Mouse (Mus musculus) gastrocnemius, postnatal 25 days (tissue): Measurements from ENCODE around the gene Ahnak2. TPM values are rescaled to one million over a fixed set of nuclear protein-coding genes. Genes with fewer than 3 reads are reported as not detected.

Source experiments
- DNase-seq: peaks from one replicate; pipeline ENCODE4 v3.0.0; 2022
- microRNA-seq, 2 experiments: library from miRNA; unstranded; fragments of <30 nt; microRNA quantifications; one replicate each; pipeline ENCODE4 v1.2.0; 2021; ENCODE audit warnings: borderline replicate concordance in 2 of 2
- total RNA-seq, 2 experiments: library from RNA; stranded (reverse); gene quantifications; 1 replicate in 1 of 2; 2 replicates in 1 of 2; pipeline ENCODE4 v1.2.3; 2021

The Ahnak2 gene
- total RNA-seq, 2 experiments from 2014 or later = 4.9 to 11.8 TPM

GRCm38 (mm10) chr12:112734881-112735655, 67.4 kb downstream of the Ahnak2 start:
- no peak for DNase-seq

GRCm38 (mm10) chr12:112734108-112734820, 68.2 kb downstream of the Ahnak2 start:
- no peak for DNase-seq

GRCm38 (mm10) chr12:112732591-112732990, 69.9 kb downstream of the Ahnak2 start:
- no peak for DNase-seq

DNA sequence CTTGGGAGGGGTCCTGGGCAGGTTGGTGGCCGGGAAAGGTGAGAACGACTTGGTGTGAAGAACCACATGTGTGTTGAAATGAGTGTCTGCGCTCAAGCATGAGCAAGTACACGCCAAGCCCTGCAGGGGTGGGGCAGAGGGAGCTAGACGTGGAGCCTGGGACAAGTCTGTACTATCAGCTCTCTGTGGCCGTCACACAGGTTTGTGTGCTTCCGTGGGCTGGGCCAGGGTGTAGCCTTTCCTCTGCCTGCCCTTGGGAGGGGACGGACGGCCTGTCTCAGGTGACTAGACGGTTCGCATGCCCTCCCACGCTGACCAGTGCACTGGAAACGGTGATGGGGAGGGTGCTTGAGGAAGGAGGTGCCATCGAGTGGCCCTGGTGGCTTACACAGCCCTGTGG, 71.6 kb downstream of the Ahnak2 start:
- no peak for DNase-seq

DNA sequence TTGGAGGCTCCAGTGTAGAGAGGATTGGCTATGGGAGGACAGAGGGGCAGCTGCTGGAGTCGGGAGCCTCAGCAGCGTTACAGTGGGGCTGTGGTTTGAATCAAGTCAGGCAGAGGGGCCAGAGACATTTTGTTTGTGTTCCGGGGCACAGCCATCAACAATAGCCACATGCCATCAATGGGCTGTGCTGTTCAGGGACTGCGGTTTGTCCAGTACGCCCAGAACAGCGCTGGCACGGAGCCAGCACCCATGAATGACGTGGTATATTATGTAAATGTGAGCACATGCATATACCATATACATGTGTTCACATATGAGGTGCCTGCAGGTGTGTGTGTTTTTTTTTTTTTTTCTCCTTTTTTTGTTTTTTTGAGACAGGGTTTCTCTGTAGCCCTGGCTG, 74.7 kb downstream of the Ahnak2 start:
- DNase-seq = no peak

GRCm38 (mm10) chr12:112724077-112724805, 78.2 kb downstream of the Ahnak2 start:
- DNase-seq = no peak

- DNase-seq = no peak
Observed at GRCm38 (mm10) chr12:112723445-112723844, 79.0 kb downstream of the Ahnak2 start.

GRCm38 (mm10) chr12:112723028-112723330, 79.5 kb downstream of the Ahnak2 start:
- no peak for DNase-seq

GRCm38 (mm10) chr12:112722240-112723027, 80.0 kb downstream of the Ahnak2 start:
- DNase-seq = peak; percentile 66

Small RNA genes lying within 50 kb of the gene (microRNA-seq; reads per million reads assigned to microRNA genes)
- gene Mir6940 = 0 reads per million in 2 experiments

Other genes with a start within 250 kb of the Ahnak2 start
- 10 to 100 TPM; 10.3 to 10.9 TPM for gene Inf2, start 213.9 kb downstream of the Ahnak2 start, total RNA-seq
- gene Adssl1, start 182.6 kb downstream of the Ahnak2 start, total RNA-seq = 100 to 1,000 TPM; 887 to 928 TPM
- gene Siva1, start 158.0 kb downstream of the Ahnak2 start, total RNA-seq = 10 to 100 TPM; 13.4 to 16.1 TPM
- 10 to 100 TPM; 63.5 to 69.7 TPM for gene Akt1, start 127.8 kb downstream of the Ahnak2 start, total RNA-seq
- 1 to 10 TPM; 1.2 to 1.9 TPM for gene Zbtb42, start 123.8 kb downstream of the Ahnak2 start, total RNA-seq
- gene Cep170b, start 82.2 kb downstream of the Ahnak2 start, total RNA-seq = 1 to 10 TPM; 8.8 to 9.1 TPM
- 1 to 10 TPM; 3.5 to 3.9 TPM for gene Pld4, start 42.0 kb downstream of the Ahnak2 start, total RNA-seq
- under 1 TPM; 0.46 to 0.96 TPM for gene Clba1, start 6.3 kb upstream of the Ahnak2 start, total RNA-seq
- gene Cdca4, start 26.8 kb upstream of the Ahnak2 start, total RNA-seq = 1 to 10 TPM; 3.4 to 3.5 TPM
- gene Gpr132, start 65.6 kb upstream of the Ahnak2 start, total RNA-seq = under 1 TPM in 1 of 2 experiments, not detected in 1; 0.11 TPM
- gene Jag2, start 127.1 kb upstream of the Ahnak2 start, total RNA-seq = 10 to 100 TPM; 20.4 to 21.8 TPM
- 1 to 10 TPM; 8.7 to 9.1 TPM for gene Nudt14, start 139.5 kb upstream of the Ahnak2 start, total RNA-seq
- gene Btbd6, start 173.8 kb upstream of the Ahnak2 start, total RNA-seq = 10 to 100 TPM; 12.6 to 13.1 TPM
- gene Brf1, start 198.0 kb upstream of the Ahnak2 start, total RNA-seq = 10 to 100 TPM; 19.3 to 19.4 TPM
- 10 to 100 TPM; 34.7 to 38.5 TPM for gene Pacs2, start 211.9 kb upstream of the Ahnak2 start, total RNA-seq